Mouse (Mus musculus) stomach, postnatal 0 days (tissue): ENCODE results near the gene Trpc5. TPM values are rescaled to one million over a fixed set of nuclear protein-coding genes. Genes with fewer than 3 reads are reported as not detected.

Experiments
- ATAC-seq: fragments of 200-750 bp; cut with Nextera tagmentation; 2 replicates; pipeline ENCODE4 v1.8.0; 2017; ENCODE audit not compliant: low FRiP score, low TSS enrichment
- DNase-seq: peaks from one replicate; pipeline ENCODE4 v3.0.0-alpha.2; 2016; ENCODE audit warnings: low spot score
- H3K27ac ChIP-seq: fragments of 300-500 bp; sonication (generic); replicated peaks from 2 replicates; pipeline ENCODE4 v1.5.1; 2014; ENCODE audit warnings: mild to moderate bottlenecking, control low read depth
- H3K27me3 ChIP-seq: fragments of 300-500 bp; sonication (generic); 2 replicates; pipeline ENCODE4 v1.6.1; 2014; ENCODE audit warnings: low read length; ENCODE audit not compliant: control insufficient read depth, insufficient read depth
- H3K36me3 ChIP-seq: fragments of 300-500 bp; sonication (generic); 2 replicates; pipeline ENCODE4 v1.6.1; 2014; ENCODE audit warnings: low read length, mixed read lengths; ENCODE audit not compliant: control insufficient read depth, insufficient read depth
- H3K4me1 ChIP-seq: fragments of 300-500 bp; sonication (generic); replicated peaks from 2 replicates; pipeline ENCODE4 v1.6.1; 2014; ENCODE audit warnings: antibody characterized with exemption; ENCODE audit not compliant: control insufficient read depth, insufficient read depth
- H3K4me2 ChIP-seq: fragments of 300-500 bp; sonication (generic); replicated peaks from 2 replicates; pipeline ENCODE4 v1.6.1; 2014; ENCODE audit warnings: low read depth, mild to moderate bottlenecking, control low read depth, moderate library complexity
- H3K4me3 ChIP-seq: fragments of 300-500 bp; sonication (generic); 2 replicates; pipeline ENCODE4 v1.5.1; 2014; ENCODE audit warnings: low read depth, low read length, control low read depth
- H3K9ac ChIP-seq: fragments of 300-500 bp; sonication (generic); 2 replicates; pipeline ENCODE4 v1.6.1; 2014; ENCODE audit warnings: mild to moderate bottlenecking, low read length, control low read depth, mixed read lengths
- H3K9me3 ChIP-seq: fragments of 300-500 bp; sonication (generic); 2 replicates; pipeline ENCODE4 v1.6.1; 2016; ENCODE audit warnings: low read length; ENCODE audit not compliant: control insufficient read depth
- CTCF ChIP-seq: IDR thresholded peaks from 2 replicates; pipeline ENCODE4 v1.5.1; 2016; ENCODE audit warnings: antibody characterized with exemption, low read depth, mild to moderate bottlenecking, moderate library complexity
- EP300 ChIP-seq: optimal IDR thresholded peaks from 2 replicates; pipeline ENCODE3; 2016; ENCODE audit warnings: antibody characterized with exemption
- WGBS: fragments of 180-500 bp; shearing (Covaris S2); extraction: QIAGEN DNeasy Blood & Tissue Kit; methylation state at CpG from one replicate; pipeline ENCODE4 v1.1.7; 2014; 5-methylcytosine and 5-hydroxymethylcytosine counted together
- polyA plus RNA-seq: library from polyadenylated mRNA; unstranded; fragments of >200 nt; fragmentation: Nextera tagmentation; extraction: Ambion mirVana; gene quantifications from 2 replicates; pipeline ENCODE4 v1.2.1, GENCODE M21; 2015

Trpc5 gene
- polyA plus RNA-seq, 1 experiment from 2014 or later, result 0.05 TPM

- TF ChIP-seq CTCF (no peak), EP300 (no peak)
- DNase-seq (no peak), ATAC-seq (no peak)
- Histone ChIP-seq H3K9me3 (no peaks in the 10 kb centered on the region), H3K9ac (no peak overlapping the region), H3K4me1 (no peaks in the 10 kb centered on the region), H3K4me3 (no peak overlapping the region), H3K36me3 (no peaks in the 10 kb centered on the region), H3K27me3 (no peaks in the 10 kb centered on the region), H3K27ac (no peak overlapping the region), H3K4me2 (no peak overlapping the region)
- 53% methylated on average over 2 of the region's 2 CpGs for WGBS
Measured at GRCm38 (mm10) chrX:144652196-144652595, 35.8 kb downstream of the Trpc5 start.

- H3K4me2 ChIP-seq, result no peak overlapping the region
- H3K4me1 ChIP-seq, result no peaks in the 10 kb centered on the region
- no peak for DNase-seq
- no peak overlapping the region for H3K9ac ChIP-seq
- no peak overlapping the region for H3K27ac ChIP-seq
- TF ChIP-seq EP300 (no peak), CTCF (peak; percentile 37)
- H3K36me3 ChIP-seq, result no peaks in the 10 kb centered on the region
- no peak for ATAC-seq
- H3K4me3 ChIP-seq, result no peak overlapping the region
- 50% methylated on average over 1 of the region's 1 CpGs for WGBS
- H3K9me3 ChIP-seq, result no peaks in the 10 kb centered on the region
- H3K27me3 ChIP-seq, result no peaks in the 10 kb centered on the region
Measured at GRCm38 (mm10) chrX:144645394-144645793, 42.6 kb downstream of the Trpc5 start.

DNA sequence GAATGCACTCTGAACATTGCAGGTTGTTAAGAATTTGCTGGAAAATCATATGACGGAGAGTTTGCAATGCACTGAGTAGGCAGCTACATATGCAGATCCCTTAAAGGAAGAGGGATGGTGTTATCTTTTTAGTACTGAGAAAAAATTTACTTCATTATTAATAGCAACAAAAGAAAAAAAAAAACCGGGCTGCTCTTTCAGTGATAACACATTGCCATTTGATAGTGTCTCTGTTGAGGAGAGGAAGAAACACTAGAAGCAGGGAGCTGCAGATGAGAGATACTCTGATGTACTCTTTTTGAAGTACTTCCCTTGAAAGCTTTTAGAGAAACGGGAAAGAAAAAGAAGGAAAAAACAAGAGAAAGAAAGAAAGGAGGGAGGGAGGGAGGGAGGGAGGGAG lies 43.2 kb downstream of the Trpc5 start:
- TF ChIP-seq EP300 (no peak), CTCF (no peak)
- H3K9ac ChIP-seq, result no peak overlapping the region
- H3K27ac ChIP-seq, result no peak overlapping the region
- H3K4me2 ChIP-seq, result no peak overlapping the region
- no peak for ATAC-seq
- no peaks in the 10 kb centered on the region for H3K9me3 ChIP-seq
- H3K4me1 ChIP-seq, result no peaks in the 10 kb centered on the region
- 71% methylated on average over 2 of the region's 3 CpGs for WGBS
- DNase-seq, result no peak
- H3K36me3 ChIP-seq, result no peaks in the 10 kb centered on the region
- no peaks in the 10 kb centered on the region for H3K27me3 ChIP-seq
- H3K4me3 ChIP-seq, result no peak overlapping the region

- no peaks in the 10 kb centered on the region for H3K36me3 ChIP-seq
- no peak for ATAC-seq
- H3K4me1 ChIP-seq, result no peaks in the 10 kb centered on the region
- TF ChIP-seq CTCF (no peak), EP300 (no peak)
- no peaks in the 10 kb centered on the region for H3K27me3 ChIP-seq
- no peak overlapping the region for H3K4me2 ChIP-seq
- no peak overlapping the region for H3K27ac ChIP-seq
- H3K9ac ChIP-seq, result no peak overlapping the region
- H3K4me3 ChIP-seq, result no peak overlapping the region
- 38% methylated on average over 4 of the region's 4 CpGs for WGBS
- no peak for DNase-seq
- no peaks in the 10 kb centered on the region for H3K9me3 ChIP-seq
Measured at GRCm38 (mm10) chrX:144612753-144613152, 75.2 kb downstream of the Trpc5 start.

GRCm38 (mm10) chrX:144536431-144536830 lies 151.5 kb downstream of the Trpc5 start:
- H3K27ac ChIP-seq, result no peak overlapping the region
- TF ChIP-seq EP300, result no peak
- no peak for TF ChIP-seq CTCF
- no peak overlapping the region for H3K4me2 ChIP-seq
- H3K4me1 ChIP-seq, result no peaks in the 10 kb centered on the region
- H3K9ac ChIP-seq, result no peak overlapping the region
- ATAC-seq, result no peak
- H3K9me3 ChIP-seq, result no peaks in the 10 kb centered on the region
- WGBS, result 31% methylated on average over 1 of the region's 1 CpGs
- no peak overlapping the region for H3K4me3 ChIP-seq
- H3K36me3 ChIP-seq, result no peaks in the 10 kb centered on the region
- no peak for DNase-seq
- H3K27me3 ChIP-seq, result no peaks in the 10 kb centered on the region

GRCm38 (mm10) chrX:144526042-144526441 lies 161.9 kb downstream of the Trpc5 start:
- Histone ChIP-seq H3K4me1 (no peaks in the 10 kb centered on the region), H3K9ac (no peak overlapping the region), H3K27ac (no peak overlapping the region), H3K4me3 (no peak overlapping the region), H3K9me3 (no peaks in the 10 kb centered on the region), H3K27me3 (no peaks in the 10 kb centered on the region), H3K4me2 (no peak overlapping the region), H3K36me3 (no peaks in the 10 kb centered on the region)
- ATAC-seq, result no peak
- no peak for DNase-seq
- no peak for TF ChIP-seq EP300
- no peak for TF ChIP-seq CTCF
- 60% methylated on average over 7 of the region's 7 CpGs for WGBS

DNA sequence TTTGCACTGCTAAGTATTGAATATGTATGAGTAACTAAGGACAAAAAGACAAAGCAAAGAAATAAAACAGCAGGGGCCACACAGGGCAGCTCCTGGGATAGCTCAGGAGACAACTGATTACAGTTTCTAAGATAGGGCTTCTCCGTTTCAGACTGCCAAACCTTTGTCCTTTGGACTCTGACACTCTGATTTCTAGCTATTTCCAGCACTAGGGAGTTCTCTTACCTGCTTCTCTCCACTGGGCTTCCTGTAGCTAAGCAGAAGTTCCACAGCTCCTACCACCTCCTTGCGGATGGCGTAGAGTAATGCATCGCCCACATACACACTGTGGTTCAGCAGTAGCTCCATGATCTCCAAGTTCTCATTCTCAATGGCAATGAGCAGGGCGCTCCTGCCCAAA lies 164.7 kb downstream of the Trpc5 start:
- Histone ChIP-seq H3K9ac (no peak overlapping the region), H3K27me3 (no peaks in the 10 kb centered on the region), H3K9me3 (no peaks in the 10 kb centered on the region), H3K27ac (no peak overlapping the region), H3K4me3 (no peak overlapping the region), H3K4me2 (no peak overlapping the region), H3K4me1 (no peaks in the 10 kb centered on the region), H3K36me3 (no peaks in the 10 kb centered on the region)
- 81% methylated on average over 5 of the region's 5 CpGs for WGBS
- ATAC-seq, result no peak
- no peak for DNase-seq
- TF ChIP-seq CTCF (no peak), EP300 (no peak)
